Mouse (Mus musculus) spleen, adult 2 months (tissue): ENCODE measurements around the gene Hnrnpul1.

ENCODE experiments used
- CTCF ChIP-seq: fragments of 200-500 bp; IDR thresholded peaks from 2 replicates; pipeline ENCODE4 v1.5.1; 2011; ENCODE audit warnings: mild to moderate bottlenecking, inconsistent platforms; ENCODE audit not compliant: insufficient read depth, insufficient read length, insufficient replicate concordance; ENCODE audit errors: extremely low read depth
- POLR2A ChIP-seq: fragments of 200-500 bp; IDR thresholded peaks from 2 replicates; pipeline ENCODE4 v1.6.1; 2011; ENCODE audit warnings: low read depth, low read length, inconsistent platforms

- peak; percentile 91 for TF ChIP-seq POLR2A
- TF ChIP-seq CTCF: no peak
These were observed 70.9 kb downstream of the Hnrnpul1 start for GRCm38 (mm10) chr7:25683474-25684180.
